Mouse (Mus musculus) ovary, adult 10 weeks (tissue): ENCODE data around the gene Gm4307. TPM values are rescaled to one million over a fixed set of nuclear protein-coding genes. Genes with fewer than 3 reads are reported as not detected.

Experiments
- polyA plus RNA-seq: library from polyadenylated mRNA; stranded (reverse); fragments of 350-450 nt; fragmentation: Illumina TruSeq; extraction: RNeasy Lipid Tissue Mini Kit (QIAGEN cat#74804); gene quantifications from one replicate; pipeline ENCODE4 v1.2.3, GENCODE M21; 2014

Gene Gm4307
- not detected for polyA plus RNA-seq

GRCm38 (mm10) chr10:100361038-100361437, at the start of gene Gm4307:
Gene Gm4307, plus strand, starts transcription at chr10:100361338.

GRCm38 (mm10) chr10:100335376-100335775, 25.8 kb upstream of the Gm4307 start, which contains the start of gene Gm4301:
Gene Gm4301, plus strand, starts transcription at chr10:100335676.

GRCm38 (mm10) chr10:100340536-100340935, 20.6 kb upstream of the Gm4307 start, which contains the start of gene Gm4302:
Gene Gm4302, plus strand, starts transcription at chr10:100340836.

GRCm38 (mm10) chr10:100345672-100346071, 15.5 kb upstream of the Gm4307 start, which contains the start of gene Gm4303:
Gene Gm4303, plus strand, starts transcription at chr10:100345972.

GRCm38 (mm10) chr10:100350793-100351192, 10.3 kb upstream of the Gm4307 start, which contains the start of gene Gm4305:
Gene Gm4305, plus strand, starts transcription at chr10:100351093.

GRCm38 (mm10) chr10:100382460-100382859, 21.3 kb downstream of the Gm4307 start, which contains the start of gene Gm4312:
Gene Gm4312, minus strand, starts transcription at chr10:100382560.

Other genes with a start within 250 kb of the Gm4307 start
- not detected for gene Gm4301, start 25.7 kb upstream of the Gm4307 start, polyA plus RNA-seq
- gene Gm4302, start 20.5 kb upstream of the Gm4307 start, polyA plus RNA-seq = not detected
- not detected for gene Gm4303, start 15.4 kb upstream of the Gm4307 start, polyA plus RNA-seq
- gene Gm4305, start 10.2 kb upstream of the Gm4307 start, polyA plus RNA-seq = not detected
- not detected for gene Gm4312, start 21.2 kb downstream of the Gm4307 start, polyA plus RNA-seq
- gene Tmtc3, start 126.0 kb downstream of the Gm4307 start, polyA plus RNA-seq = 129 TPM
- gene Cep290, start 126.2 kb downstream of the Gm4307 start, polyA plus RNA-seq = 33.1 TPM
- 32.0 TPM for gene 4930430F08Rik, start 229.1 kb downstream of the Gm4307 start, polyA plus RNA-seq
- gene 1700017N19Rik, start 229.1 kb downstream of the Gm4307 start, polyA plus RNA-seq = not detected